8 mouse cellular contexts compared by ENCODE assay signal in genomic region chr13:23756790-23757189, GRCm38 (mm10). TPM values are rescaled to one million over a fixed set of nuclear protein-coding genes. Genes with fewer than 3 reads are reported as not detected.
DNase-seq lines count a peak whose midpoint lies in the region; ATAC-seq lines count a peak whose summit lies in the region.

Gene Hist1h4b (plus strand): TSS chr13:23757013.

- peak within 1 kb of the TSS; percentile 95 for H3K27ac ChIP-seq in embryonic facial prominence, embryonic 12.5 days
- H3K27ac ChIP-seq in limb, embryonic 10.5 days: peak within 1 kb of the TSS; percentile 92
- peak within 1 kb of the TSS; percentile 86 for H3K27ac ChIP-seq in midbrain, embryonic 12.5 days (replicated peaks)

- H3K9me3 ChIP-seq in embryonic facial prominence, embryonic 12.5 days: no peaks in the 10 kb centered on the region
- no peaks in the 10 kb centered on the region for H3K9me3 ChIP-seq in limb, embryonic 10.5 days (replicated peaks)
- no peaks in the 10 kb centered on the region for H3K9me3 ChIP-seq in midbrain, embryonic 12.5 days

- ATAC-seq in embryonic facial prominence, embryonic 12.5 days (ENCODE audit: insufficient number of reproducible peaks, insufficient read depth, low FRiP score, low TSS enrichment): peak; percentile 86
- ATAC-seq in midbrain, embryonic 12.5 days (ENCODE audit: low FRiP score, low read depth): peak; percentile 68

- no peaks in the 10 kb centered on the region for H3K27me3 ChIP-seq in embryonic facial prominence, embryonic 12.5 days
- H3K27me3 ChIP-seq in limb, embryonic 10.5 days (ENCODE audit: low read depth, poor library complexity, severe bottlenecking): no peaks in the 10 kb centered on the region
- no peaks in the 10 kb centered on the region for H3K27me3 ChIP-seq in midbrain, embryonic 12.5 days

- H3K9ac ChIP-seq in embryonic facial prominence, embryonic 12.5 days: peak within 1 kb of the TSS; percentile 55
- H3K9ac ChIP-seq in midbrain, embryonic 12.5 days (replicated peaks): peak within 1 kb of the TSS; percentile 61

- H3K4me3 ChIP-seq in embryonic facial prominence, embryonic 12.5 days: peak within 1 kb of the TSS; percentile 42
- peak within 1 kb of the TSS; percentile 52 for H3K4me3 ChIP-seq in limb, embryonic 10.5 days
- H3K4me3 ChIP-seq in midbrain, embryonic 12.5 days: peak within 1 kb of the TSS; percentile 42

- 0% methylated on average over 20 of the region's 22 CpGs for WGBS in embryonic facial prominence, embryonic 12.5 days
- WGBS in limb, embryonic 10.5 days: 0% methylated on average over 19 of the region's 22 CpGs
- under 1% methylated on average over 17 of the region's 22 CpGs for WGBS in midbrain, embryonic 12.5 days

- peak; percentile 99 for DNase-seq in 416B (ENCODE audit: low read depth)
- peak; percentile 68 for DNase-seq in adrenal gland, postnatal 25 days
- peak; percentile 90 to 91 for DNase-seq in heart, adult 18-20 months
- DNase-seq in kidney, adult 18-20 months: peak; percentile 83
- DNase-seq in limb, embryonic 10.5 days (ENCODE audit: low spot score): peak; percentile 91
- DNase-seq in spleen, adult 18-20 months: peak; percentile 76 to 87

- H3K4me1 ChIP-seq in embryonic facial prominence, embryonic 12.5 days: peaks cover 7% of the 10 kb centered on the region
- peaks cover 12% of the 10 kb centered on the region for H3K4me1 ChIP-seq in limb, embryonic 10.5 days
- H3K4me1 ChIP-seq in midbrain, embryonic 12.5 days: peaks cover 25% of the 10 kb centered on the region; the same call in 1 of the 2 replicates

- no peaks in the 10 kb centered on the region for H3K36me3 ChIP-seq in embryonic facial prominence, embryonic 12.5 days
- no peaks in the 10 kb centered on the region for H3K36me3 ChIP-seq in limb, embryonic 10.5 days
- no peaks in the 10 kb centered on the region for H3K36me3 ChIP-seq in midbrain, embryonic 12.5 days

- peak within 1 kb of the TSS; percentile 61 for H3K4me2 ChIP-seq in embryonic facial prominence, embryonic 12.5 days (replicated peaks)
- peak within 1 kb of the TSS; percentile 58 for H3K4me2 ChIP-seq in midbrain, embryonic 12.5 days (replicated peaks)

RNA-seq across cellular contexts. Expression of gene Hist1h4b, which starts in this region (rescaled TPM):
- total RNA-seq in adrenal gland, postnatal 25 days (2021): 127 and 163 TPM in 2 replicates
- polyA plus RNA-seq in embryonic facial prominence, embryonic 12.5 days (2016; fragmentation: Nextera tagmentation; extraction: Ambion mirVana): 9.4 and 11.5 TPM in 2 replicates
- total RNA-seq in heart, adult 18-20 months (2021): 10 to 100 TPM in 1 of 2 experiments, 1 to 10 TPM in 1; 9.6 to 10.9 TPM
- 4.4 and 5.9 TPM in 2 replicates for polyA plus RNA-seq in limb, embryonic 10.5 days (2016; fragmentation: Nextera tagmentation; extraction: Ambion mirVana)
- 5.0 and 8.0 TPM in 2 replicates for polyA plus RNA-seq in midbrain, embryonic 12.5 days (2016; fragmentation: Nextera tagmentation; extraction: Ambion mirVana)

Comparison
In these comparisons a context has a peak if more than half of its experiments do, and no peak if none do; other contexts are left out.
1. Peak in every context shown above with its lines: DNase-seq, ATAC-seq, H3K4me3 ChIP-seq and H3K27ac ChIP-seq.
2. RNA of gene Hist1h4b (total RNA-seq): 127 to 163 TPM in adrenal gland, postnatal 25 days; 9.6 to 10.9 TPM in heart, adult 18-20 months; every median in the first group is over 10 times any median in the second.